Mouse (Mus musculus) megakaryocyte, adult 5-6 weeks (primary cell): Measurements from ENCODE around the gene Olfr49. TPM values are rescaled to one million over a fixed set of nuclear protein-coding genes. Genes with fewer than 3 reads are reported as not detected.
A peak's percentile ranks its signal among the peaks of the same experiment; 100 is the strongest.

Experiments
- ATAC-seq: 2 replicates; pipeline ENCODE4 v1.8.0; 2016; ENCODE audit warnings: mild to moderate bottlenecking, inconsistent platforms; ENCODE audit not compliant: poor library complexity, severe bottlenecking
- total RNA-seq, 2 experiments: library from RNA; stranded (forward) in 1 of 2; stranded (reverse) in 1 of 2; fragments of 153-499, 151-499 nt in 1 of 2; fragments of 221-1000, 200-1000 nt in 1 of 2; gene quantifications; 2 replicates each; pipeline versions ENCODE4 v1.2.3 to v1.2.4; 2015 to 2017

The Olfr49 gene
- total RNA-seq, 2 experiments from 2014 or later: 0.11 TPM; not detected in 1

DNA sequence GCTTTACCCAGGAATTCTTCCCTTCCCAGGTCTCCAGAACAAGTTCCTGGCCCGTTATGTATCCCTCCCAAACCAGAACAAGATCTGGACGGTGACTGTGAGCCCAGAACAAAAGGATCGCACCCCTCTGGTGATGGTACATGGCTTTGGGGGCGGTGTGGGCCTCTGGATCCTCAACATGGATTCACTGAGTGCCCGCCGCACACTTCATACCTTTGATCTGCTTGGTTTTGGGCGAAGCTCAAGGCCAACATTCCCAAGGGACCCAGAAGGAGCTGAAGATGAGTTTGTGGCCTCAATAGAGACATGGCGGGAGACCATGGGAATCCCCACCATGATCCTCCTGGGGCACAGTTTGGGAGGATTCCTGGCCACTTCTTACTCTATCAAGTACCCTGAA lies 22.1 kb downstream of the Olfr49 start:
- ATAC-seq: no peak

DNA sequence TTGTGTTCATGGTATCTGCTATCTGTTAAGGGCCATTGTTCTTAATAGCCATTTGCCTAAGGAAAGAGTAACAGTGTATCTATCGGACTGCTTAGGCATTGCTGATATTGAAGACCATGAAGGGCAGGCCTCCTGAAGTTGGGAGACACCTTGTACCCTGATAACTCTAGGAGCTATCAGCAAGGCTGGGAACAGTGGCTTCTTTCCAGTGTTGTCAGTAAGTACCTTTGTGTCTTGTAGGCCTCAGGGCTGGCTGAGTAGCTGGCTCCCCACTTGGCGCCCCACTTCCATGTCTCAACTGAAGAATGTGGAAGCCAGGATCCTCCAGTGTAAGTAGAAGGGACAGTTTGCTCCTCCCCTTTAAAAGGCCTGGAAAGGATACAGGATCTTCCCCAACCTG lies 23.4 kb downstream of the Olfr49 start:
- ATAC-seq: no peak

GRCm38 (mm10) chr14:54260196-54260595 lies 24.5 kb downstream of the Olfr49 start:
- ATAC-seq: 0 out of 2 replicates have a peak, but pooled peaks have one; percentile 20

- no peak for ATAC-seq
These were observed 25.0 kb downstream of the Olfr49 start for GRCm38 (mm10) chr14:54259722-54260085.

DNA sequence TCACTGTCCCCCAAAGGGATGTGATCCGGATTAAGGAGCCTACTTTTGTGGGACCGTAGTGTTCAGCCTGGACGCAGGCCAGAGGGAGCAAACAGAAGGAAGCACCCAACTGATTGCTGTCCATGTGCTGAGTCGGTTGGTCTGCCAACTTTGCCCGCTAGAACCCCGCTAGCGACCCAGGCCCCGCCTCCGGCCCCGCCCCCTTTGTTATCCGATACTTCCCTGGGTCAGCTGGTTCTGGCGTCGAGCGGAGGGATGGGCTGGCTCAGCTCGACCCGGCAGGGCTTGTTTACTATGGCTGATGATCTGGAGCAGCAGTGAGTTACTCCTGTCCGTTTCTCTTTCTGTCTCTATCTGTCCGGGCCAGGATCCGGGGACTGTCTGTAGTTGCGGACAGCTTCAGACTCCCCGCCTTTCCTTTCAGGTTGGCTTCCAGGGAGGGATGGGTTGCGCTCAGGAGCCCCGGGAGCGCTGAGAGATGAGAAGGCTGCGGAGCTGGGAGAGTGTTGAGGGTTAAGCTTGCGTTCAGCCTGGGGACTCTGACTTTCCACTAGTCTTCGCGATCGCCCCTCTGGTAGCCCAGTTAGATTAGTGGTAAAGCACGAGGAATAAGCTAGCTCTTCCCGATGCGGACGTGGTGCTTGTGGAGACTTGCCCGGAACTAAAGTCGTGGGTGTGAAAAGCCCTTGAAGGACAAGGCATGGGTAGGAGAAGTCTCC lies 25.6 kb downstream of the Olfr49 start:
- peak; percentile 88 for ATAC-seq

- ATAC-seq: no peak
These were observed 26.5 kb downstream of the Olfr49 start for GRCm38 (mm10) chr14:54258131-54258670.

DNA sequence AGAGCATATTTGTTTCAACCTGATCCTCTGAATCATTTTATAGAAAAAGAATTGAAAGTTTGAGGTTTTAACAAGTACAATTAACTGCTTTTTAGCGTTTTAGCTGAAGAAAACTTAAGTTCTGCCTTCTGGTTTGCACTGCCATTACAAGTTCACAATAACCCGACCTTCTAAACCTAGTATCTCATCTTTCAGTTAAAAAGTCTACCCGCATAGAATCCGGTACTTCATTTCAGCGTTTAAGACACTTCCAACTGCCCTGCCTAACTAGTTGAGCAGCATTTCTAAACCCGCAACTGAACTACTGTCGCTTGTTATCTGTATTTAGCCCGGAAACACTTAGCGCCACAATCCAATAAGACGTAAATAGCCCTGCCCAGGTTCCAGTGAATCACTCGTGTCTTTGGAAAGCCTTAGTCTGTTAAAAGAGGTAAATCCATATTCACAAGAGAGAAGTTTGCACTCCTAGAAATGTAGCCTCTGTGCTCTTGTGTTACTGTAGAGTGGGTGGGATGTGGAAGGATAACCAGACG lies 30.0 kb downstream of the Olfr49 start:
- no peak for ATAC-seq

GRCm38 (mm10) chr14:54253741-54254291 lies 30.9 kb downstream of the Olfr49 start, which contains the start of the genes Dad1 and Abhd4:
Dad1 (minus strand) TSS chr14:54254104.
Abhd4 (plus strand) TSS chr14:54254188.
- peak; percentile 94 for ATAC-seq

GRCm38 (mm10) chr14:54250122-54250521 lies 34.6 kb downstream of the Olfr49 start:
- no peak for ATAC-seq

- no peak for ATAC-seq
These were observed 35.4 kb downstream of the Olfr49 start for GRCm38 (mm10) chr14:54249326-54249725.

- 0 out of 2 replicates have a peak, but pooled peaks have one; percentile 40 for ATAC-seq
These were observed 38.5 kb downstream of the Olfr49 start for GRCm38 (mm10) chr14:54246232-54246631.

DNA sequence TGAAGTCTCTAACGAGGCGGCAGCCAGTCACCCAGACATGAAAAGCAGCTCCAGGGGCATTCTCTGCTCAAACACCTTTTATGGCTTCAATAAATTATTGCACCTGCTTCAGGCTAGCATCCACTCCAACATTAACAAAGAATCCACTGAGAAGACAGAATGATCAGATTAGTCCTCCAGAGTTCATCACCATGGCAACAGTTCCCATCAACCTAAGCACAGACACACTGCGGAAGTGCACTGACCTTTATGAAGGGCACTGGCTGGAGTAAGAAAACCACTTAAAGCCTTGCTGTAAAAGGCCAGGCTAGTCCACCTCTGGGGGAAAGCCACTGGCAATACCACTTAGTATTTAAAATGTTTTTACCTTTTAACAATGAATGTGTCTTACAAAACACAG lies 40.6 kb downstream of the Olfr49 start:
- no peak for ATAC-seq

DNA sequence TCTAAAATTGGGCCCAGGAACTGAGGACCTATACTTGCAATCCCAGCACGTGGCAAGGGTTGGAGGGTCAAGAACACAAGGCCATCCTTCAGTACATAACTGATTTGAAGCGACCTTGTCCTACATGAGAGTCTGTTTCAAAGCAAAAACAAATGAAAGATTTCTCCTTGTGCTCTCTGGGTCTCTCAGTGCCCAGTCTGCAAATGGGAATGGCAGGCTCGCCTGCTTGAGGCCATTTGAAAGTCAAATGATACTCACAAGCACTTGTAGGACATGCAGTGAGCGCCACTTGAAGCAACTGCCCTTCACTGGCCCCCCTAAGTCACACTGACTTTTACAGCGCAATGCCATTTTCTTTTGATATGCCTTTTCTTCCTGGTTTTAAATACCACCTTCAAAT lies 44.2 kb downstream of the Olfr49 start:
- no peak for ATAC-seq

- ATAC-seq: peak; percentile 95
These were observed 45.6 kb downstream of the Olfr49 start for GRCm38 (mm10) chr14:54239002-54239736.

DNA sequence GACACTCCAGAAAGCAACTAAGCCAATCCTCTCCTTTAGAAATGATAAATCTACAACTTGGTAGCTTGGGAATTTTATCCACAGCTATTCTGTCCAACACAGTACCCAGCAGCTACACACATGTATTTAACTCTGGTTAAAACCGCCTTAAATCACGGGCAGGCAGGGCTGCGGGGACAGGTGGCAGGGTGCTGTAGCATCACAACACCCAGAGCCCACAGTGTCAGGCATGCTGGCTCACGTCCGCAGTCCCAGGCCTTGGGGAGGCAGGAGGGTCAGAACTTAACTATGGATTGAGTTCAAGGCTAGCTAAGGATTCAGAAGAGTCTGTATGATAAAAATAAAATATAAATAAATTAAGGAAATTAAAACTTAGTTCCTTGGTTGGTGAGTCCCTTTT lies 47.9 kb downstream of the Olfr49 start:
- ATAC-seq: no peak

DNA sequence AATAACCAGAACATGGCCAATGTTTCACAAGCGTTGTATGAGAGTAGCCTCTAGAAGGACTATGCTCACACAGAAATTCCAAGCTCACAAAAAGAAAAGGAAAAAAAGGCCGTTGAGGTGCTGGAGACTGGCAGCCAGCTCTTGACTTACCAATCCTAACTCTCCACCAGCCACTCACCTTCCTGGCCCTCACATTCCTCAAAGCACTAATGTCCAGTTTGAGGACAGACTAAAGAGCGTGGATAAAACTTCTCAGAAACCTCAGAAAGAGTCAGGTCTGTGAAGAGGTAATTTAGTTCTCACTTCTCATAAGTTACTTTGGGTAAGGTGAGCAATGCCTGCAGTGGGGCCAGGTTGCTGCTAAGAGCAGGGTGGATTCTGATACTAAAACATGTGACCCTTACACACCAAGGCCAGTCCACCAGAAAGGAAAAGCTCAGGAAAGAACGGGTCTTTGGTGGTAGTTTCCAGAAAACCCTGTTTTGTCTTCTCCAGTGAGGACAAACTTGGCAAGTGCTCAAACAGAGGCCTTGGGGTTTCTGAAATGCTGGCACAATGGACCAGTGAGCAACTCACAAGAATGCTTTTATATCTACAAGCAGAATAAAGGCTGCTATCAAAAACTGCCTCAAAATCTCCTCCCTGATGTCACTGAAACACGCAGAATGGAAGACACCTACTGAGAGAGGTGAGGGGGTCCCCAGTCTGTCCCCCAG lies 48.8 kb downstream of the Olfr49 start:
- ATAC-seq: no peak

DNA sequence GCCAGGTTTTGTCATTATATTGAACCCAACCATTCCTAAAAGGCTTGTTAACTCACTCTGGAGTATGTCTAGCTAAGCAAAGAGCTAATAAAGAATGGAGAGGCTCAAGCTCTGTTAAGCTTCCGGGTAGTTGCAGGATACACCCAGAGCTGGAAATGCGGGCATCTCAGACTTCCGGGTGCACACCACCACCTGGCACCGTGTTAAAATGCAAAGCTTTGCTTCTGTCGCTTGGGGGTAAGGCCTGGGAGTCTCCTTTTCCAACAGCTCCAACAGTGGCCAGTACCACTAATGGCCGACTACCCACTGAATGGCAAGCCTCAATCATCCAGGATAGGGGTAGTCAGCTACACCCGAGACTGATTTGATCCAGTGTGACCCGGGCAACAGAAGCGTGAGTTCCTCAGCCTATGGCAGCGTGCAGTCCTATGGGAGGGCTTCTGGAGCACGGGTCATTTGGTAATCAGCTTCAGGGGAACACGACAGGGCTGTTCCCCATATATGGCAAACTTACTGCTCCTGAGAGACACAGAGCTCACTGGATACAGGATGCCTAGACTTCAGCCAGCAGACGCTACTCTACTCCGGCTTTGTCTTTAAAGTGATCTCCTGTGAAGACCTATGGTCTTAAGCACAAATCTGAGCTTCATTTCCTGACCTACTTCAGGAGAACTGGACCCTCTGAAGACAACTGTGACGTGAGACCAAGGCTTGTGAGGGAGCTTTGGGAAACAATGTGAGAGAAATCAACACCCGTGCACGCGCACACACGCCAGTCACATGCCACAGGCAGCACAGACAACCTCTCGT lies 50.3 kb downstream of the Olfr49 start:
- ATAC-seq: no peak

GRCm38 (mm10) chr14:54233559-54234143 lies 51.1 kb downstream of the Olfr49 start:
- ATAC-seq: no peak

GRCm38 (mm10) chr14:54232811-54233558 lies 51.8 kb downstream of the Olfr49 start:
- ATAC-seq: peak; percentile 83
